Mouse (Mus musculus) MEL-GATA-1-ER (cell line): Measurements from ENCODE around the gene Tmem233.

Experiments
- DNase-seq: peaks from one replicate; pipeline ENCODE4 v3.0.0-alpha.2; 2012; ENCODE audit warnings: low read depth; ENCODE audit errors: extremely low read depth

Tmem233 gene

DNA sequence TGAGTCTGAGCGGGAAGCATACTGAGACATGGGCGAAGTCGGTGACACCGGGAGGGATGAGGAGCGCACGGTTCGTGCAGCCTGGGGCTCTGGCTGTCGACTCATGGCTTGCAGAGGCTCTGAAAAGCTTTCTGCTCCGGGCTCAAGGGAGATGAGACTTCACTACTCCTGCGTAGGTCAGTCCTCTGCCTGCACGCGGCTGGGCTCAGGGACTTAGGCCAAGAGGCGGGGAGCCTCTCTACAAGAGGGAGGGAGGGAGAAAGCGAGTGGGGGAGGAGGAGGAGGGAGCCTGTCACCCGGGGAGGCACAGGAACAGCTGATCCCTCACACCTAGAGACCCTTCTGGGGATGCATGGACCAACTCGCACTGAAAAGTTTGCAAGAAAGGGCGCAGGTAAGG lies at the start of gene Tmem233:
Gene Tmem233 (minus strand): TSS at position 164 of the 400 bp plus-strand sequence.
- no peak for DNase-seq

DNA sequence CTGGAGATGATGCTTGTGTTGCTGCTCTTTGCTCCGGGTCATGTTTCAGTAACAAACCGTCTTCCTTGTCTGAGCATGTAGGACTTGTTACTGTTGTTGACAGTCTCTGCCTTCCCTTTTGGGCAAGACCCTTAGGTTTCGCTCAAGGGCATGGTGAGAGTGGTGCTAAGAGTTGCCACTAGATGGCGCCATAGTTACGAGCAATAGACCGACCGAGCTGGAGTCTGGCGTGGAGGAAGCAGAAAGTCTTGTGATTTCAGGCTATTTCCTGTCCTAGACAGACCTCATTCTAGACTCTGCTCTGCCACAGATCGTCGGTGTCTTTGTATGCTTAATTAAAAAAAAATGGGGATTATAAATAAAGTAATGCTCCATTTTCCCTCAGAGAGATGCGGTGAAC lies 40.3 kb upstream of the Tmem233 start:
- no peak for DNase-seq

DNA sequence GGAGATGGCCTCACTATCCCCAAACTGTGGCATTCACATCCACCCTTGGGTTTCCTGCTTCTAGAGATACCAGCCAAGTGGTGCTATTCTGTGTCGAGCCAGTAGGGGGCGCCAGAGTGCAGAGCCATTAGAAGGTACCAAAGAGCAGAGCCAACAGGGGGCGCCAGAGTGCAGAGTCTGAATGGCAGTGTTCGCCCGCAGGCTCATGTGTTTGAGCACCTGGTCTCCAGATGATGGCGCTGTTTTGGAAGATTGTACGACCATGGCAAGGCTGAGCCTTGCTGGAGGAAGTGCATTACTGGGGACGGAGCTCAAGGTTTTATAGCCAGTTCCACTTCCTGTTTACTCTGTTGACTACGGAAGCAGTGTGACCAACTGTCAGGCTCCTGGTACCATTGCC lies 33.5 kb upstream of the Tmem233 start:
- no peak for DNase-seq

DNA sequence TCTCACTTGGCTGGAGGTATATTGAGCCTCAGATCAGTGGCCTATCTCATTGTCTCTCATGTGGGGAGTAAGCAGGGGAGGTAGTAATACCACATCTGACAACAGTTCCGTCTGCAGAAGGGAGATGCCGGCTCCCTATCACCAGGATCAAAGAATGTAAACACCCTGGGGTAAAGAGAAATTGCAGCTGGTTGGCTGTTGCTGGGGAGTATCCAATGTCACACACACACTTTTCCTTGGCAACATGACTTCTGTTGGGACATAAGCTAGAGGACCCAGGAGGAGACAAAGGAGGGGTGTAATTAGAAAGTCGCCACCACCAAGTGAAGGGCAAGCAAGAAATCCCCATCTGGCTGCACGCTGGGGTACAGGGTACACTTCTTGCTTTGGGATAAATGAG lies 33.1 kb upstream of the Tmem233 start:
- no peak for DNase-seq

DNA sequence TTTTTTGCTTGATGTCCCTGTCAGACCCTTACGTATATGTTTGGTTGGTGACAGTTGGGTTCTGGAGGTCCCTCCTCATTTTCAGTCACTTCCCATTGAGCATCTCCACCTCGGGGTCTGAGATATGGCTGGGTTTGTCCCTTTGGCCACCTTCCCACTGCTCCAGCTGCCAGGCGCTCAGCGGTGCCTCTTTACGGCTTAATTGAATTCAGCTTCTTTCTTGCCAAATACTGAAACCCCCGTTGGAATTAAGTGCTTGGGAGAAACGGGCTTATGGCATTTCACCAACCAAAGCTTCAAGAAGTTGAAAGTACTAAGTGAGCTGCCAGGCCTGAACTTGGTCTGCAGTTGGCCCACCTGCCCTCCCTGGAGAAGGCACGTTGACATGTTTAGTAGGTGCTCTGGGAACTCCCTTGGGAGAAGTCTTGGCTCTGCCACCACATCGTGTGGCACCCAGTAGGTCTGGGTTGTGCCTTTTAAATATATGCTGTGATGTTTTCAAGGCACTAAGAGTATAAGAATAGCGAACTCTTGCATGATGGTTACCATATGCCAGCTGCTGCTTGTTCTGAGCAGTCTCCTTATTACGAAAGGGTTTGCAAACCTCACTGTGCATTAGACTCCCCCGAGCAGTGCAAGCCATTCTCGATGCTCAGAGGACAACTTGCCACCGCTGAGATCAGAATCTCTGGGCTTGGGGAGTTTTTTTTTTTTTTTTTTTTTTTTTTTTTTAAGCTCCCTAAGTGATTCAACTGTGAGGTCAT lies 32.2 kb upstream of the Tmem233 start:
- DNase-seq: no peak

DNA sequence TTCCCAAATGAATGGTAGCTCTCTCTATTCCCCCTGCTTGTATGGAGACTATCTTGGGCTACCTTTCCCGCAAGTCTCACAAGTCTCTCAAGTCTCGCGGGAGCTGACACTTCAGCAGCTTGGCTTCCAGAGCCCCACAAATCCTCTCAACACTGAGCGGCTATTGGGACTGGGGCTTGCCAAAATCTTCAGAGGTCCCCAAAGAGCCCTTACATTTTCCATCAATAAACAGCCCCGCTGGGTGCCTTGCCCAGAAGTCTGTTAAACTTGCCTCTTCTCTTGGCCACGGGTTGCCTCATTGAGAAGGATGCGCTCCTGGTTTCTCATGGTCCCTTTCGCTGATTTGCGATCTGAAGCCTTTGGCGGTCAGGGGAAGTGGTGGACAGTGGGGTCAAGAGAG lies 25.6 kb upstream of the Tmem233 start:
- DNase-seq: no peak

DNA sequence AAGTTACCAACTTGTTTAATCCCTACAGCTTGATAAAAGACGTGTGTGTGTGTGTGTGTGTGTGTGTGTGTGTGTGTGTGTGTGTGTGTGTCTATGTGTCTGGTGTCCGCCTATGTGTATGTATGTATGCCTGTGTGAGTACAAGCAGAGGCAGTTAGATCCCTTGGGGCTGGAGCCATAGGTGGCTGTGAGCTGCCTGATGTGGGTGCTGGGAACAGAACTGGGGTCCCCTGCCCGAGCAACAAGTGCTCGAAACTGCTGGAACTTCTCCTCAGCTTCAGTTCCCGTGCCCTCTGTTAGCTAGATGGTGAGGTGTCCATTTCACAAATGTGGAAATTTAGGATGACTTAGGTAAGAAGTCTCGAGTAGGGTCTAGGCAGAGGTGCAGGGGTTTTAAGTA lies 1.2 kb upstream of the Tmem233 start:
- DNase-seq: no peak

DNA sequence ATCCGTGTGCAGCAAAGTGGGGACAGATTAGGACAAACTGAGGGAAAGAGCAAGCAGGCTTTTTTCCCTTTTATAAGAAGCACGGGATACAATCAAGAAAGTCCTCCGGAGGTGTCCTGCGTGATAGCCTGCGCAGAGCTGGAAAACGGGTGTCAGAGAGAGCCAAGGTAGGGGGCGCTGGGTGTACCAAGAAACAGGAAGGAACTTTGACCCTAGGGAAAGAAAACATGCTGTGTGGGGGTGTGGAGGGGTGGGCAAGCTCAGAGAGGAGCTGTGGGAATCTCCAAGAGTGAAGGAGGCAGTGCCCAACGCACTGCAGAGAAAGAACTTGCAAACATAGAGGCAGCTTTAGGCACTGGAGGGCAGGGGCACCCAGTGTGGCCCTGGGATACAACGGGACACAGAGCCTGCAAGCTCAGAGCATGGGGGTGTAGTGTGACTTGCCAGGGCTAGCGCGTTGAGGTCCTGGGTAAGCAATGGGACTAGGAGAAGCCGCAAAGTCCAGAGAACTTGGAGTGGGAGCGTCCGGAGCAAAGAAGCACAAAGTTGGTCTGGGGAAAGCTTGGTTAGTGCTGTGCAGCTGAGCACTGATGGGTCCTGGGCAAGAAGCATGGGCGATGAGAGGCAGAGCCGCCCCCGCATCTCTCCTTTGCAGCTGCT lies 673 bp downstream of the Tmem233 start:
- no peak for DNase-seq

DNA sequence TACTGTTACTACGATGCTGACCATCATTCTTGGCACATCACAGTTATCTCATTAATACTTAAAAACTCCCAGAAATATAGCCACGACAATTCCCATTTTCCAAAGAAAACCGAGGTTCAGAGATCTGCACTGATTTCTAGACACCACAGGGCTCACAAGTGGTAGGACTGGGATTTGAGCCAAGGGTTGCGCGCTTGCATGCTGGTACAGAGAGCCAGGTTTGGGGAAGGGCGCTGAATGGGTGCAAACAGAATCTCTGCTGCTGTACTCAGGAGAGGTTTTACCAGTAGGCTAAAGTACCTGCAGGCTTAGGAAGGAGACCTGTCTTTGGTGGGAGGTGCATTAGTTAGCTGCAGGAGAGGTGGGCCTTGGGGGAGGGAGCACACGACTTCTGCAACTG lies 1.4 kb downstream of the Tmem233 start:
- DNase-seq: no peak

DNA sequence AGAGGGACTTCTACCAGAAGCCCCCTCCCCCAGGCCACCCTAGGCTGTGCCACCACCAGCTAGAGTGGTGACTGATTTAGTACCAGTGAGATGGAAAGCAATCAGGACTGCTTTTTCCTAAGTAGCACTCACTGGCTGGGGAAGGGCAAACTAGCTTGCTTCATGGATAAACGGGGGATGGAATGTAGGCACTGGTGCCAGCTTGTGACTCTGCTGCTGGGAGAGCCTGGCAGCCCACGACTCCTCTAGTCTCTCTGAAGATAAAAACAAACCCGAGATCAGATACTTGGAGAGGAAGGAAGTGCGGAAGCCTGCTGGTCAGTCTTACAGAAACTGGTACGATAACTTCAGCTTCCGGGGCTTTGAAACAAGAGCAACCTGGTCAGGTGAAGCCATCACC lies 2.3 kb downstream of the Tmem233 start:
- DNase-seq: no peak

DNA sequence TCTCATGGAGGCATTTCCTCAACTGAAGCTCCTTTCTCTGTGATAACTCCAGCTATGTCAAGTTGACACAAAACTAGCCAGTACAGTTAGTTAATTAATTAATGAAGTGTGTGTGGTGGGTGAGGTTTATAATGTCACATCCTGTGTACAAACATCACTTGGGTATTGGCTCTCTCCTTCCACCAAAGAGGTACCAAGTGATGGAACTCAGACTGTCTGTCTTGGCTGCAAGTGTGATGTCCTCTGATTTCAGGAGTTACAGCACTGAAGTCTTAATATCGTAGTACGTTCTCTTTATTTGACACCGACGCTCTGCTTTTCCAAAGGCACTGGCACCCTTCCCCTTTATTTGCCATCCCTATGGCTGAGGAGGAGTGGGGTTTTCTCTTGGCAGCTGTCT lies 13.4 kb downstream of the Tmem233 start:
- DNase-seq: no peak

DNA sequence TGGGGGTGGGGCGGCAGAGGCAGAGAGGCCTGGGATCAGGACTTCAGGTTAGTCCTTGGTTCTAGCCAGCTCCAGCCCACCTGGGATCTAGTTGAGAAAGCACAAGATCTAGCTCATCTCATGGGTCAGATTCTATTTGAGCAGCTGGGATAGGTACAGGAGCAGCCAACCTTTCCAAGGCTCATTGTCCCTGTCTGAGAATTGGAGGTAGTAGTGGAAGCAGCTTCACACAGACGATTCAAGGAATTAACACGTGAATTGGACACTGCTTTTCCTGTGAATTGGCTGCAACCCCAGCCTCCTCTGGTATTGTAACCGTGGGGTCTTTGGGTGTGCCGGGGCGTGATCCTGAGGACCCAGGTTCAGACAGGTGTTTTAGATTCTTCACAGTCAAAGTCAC lies 30.2 kb downstream of the Tmem233 start:
- no peak for DNase-seq

DNA sequence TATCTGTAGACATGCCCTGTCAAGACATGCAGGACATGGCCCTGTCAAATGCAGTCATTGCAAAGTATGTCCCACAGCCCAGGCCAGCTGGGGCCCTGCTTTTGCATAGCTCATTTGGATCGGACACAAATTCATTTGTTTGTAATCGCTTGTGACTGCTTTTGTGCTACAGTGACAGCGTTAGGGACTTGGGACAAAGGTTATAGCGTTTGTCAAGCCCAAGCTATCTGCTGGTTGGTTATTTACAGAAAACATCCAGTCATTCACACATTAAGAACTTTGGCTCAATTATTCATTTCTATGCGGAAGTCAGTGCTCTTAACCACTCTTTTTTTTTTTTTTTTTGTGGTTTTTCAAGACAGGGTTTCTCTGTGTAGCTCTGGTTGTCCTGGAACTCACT lies 30.9 kb downstream of the Tmem233 start:
- DNase-seq: no peak

DNA sequence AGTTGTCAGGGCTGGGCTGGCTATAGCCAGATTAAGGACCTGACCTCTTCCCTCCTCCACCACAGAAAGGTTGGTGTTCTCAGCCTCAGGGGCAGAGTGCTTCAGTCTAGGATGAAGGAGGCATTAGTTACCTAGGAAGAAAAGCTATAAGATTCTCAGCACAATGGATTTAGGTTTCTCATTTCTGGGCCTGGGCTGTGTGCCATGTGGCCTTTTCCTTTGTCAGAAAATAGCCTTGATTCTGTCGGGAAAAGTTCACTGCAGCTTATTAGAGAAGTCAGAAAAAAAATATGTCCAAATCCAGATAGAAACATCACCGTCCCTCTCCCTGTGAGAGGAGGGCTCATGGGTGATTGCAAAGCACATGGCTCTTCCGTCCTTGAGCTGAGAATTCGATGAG lies 33.2 kb downstream of the Tmem233 start:
- no peak for DNase-seq

DNA sequence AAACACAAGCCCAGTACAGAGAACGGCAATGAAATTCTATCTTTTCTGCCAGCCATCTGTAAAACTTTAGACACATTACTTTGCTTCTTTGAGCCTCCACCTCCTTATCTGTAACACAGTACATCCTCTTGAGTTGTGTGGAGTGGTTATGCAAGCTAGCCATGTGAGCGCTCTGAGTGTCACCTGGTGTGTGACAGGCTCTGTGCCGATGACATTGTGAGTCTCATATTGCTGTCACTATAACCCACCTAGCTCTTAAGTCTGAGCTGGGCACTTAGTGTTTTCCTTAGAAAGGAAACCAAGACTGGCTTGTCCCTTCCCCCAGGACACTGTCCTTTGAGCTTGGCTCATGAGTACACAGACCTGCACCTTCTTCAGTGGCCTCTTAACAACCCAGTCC lies 34.7 kb downstream of the Tmem233 start:
- no peak for DNase-seq

DNA sequence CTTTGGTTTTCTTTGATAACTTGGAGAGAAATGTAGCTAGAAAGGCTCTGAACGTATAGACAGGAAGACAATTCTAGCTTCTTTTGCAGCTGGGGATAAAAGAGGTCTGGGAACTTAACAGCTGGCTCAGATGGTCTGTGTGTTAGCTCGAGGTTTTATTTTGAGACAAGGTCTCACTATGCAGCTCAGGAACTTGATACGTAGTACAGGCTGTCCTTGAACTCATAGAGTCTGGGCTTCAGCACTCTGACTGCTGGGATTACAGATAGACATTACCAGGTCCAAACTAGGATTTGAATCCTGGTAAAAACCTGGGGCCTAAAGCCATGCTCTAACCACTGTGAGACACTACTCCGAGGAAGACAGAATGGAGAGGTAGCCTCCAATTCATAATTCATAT lies 36.8 kb downstream of the Tmem233 start:
- no peak for DNase-seq

DNA sequence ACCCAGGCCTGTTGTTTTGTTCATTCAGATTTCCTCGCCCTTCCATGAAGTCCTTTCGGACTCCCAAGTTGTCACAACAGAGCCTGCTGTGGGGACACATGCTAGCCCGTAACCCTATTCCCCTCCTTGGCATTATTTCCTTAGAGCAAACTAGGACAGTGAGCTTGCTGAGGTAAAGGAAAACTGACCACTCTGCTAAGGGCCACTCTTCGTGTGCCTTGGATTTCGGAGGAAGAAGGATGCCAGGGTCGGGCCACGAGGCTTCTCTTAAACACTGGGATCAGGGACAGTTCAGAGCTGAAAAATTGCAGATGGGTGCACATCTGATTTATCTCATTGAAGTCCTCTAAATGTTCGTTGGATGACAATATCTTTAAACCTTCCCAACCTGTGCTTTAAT lies 37.5 kb downstream of the Tmem233 start:
- DNase-seq: no peak

DNA sequence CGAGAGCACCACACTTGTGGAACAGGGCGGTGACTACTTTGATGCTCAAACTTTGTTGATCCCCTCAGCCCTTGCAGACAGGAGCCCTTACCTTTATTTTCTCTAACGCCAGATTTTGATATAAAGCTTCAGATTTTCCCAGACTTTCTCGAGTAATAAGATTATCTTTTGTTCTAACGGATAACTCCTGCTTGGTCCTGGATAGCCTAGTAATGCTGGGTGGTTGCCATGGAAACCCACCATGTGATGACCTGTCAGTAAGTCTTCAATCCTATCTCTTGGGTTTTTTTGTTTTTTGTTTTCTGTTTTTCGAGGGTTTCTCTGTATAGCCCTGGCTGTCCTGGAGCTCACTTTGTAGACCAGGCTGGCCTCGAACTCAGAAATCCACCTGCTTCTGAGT lies 40.8 kb downstream of the Tmem233 start:
- no peak for DNase-seq

DNA sequence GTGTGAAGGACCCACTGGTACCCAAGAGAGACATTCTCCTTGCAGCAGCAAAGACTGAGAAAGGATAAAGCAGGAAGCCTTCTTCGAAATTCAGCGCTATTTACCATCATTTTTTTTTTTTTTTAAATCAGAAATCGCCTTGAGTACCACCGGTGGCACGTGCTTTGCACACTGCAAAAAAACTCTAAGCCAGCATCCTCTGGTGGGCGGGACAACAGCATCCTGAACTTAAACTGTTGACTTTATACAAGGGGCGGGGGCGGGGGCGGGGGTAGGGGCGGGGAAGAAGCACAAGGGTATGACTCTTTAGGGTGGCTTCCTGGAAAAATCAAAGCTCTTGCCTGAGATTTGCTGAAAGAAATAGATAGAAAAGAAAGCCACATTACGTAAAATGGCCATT lies 43.3 kb downstream of the Tmem233 start:
- DNase-seq: no peak

DNA sequence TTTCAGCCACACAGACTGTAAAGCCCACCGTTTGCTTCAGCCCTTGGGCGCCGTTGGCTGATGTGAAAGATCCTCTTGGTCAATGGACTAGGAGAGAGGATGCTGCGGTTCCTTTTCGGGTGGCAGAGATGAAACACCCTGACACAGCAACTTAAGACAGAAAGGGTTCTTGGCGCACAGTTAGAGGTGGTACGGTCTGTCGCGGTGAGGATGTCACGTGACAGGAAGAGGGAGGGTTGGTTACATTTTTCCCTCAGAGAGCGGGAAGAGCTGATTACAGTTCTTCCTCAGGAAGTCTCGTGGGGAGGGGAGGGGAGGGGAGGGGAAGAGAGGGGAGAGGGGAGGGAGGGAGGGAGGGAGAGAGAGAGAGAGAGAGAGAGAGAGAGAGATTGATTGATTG lies 45.3 kb downstream of the Tmem233 start:
- no peak for DNase-seq

DNA sequence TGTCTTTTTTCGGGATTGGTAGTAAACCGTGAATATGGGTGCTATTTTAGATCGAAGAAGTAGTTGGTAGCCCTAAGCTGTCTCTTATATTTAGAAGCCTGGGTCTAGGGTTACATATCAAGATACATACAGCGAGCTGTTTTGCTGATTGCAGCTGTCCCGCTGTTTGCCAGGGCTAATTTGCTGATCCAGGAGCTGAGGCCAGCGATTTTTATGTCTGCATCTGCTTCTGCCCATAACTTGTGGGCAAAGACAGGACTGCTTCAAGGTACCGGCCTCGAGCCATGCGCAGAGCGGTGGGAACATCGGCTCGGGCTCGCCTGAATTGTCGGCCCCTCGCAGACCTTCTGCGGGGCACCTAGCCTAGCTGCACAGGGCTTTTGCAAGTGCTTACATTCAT lies 46.6 kb downstream of the Tmem233 start:
- no peak for DNase-seq

DNA sequence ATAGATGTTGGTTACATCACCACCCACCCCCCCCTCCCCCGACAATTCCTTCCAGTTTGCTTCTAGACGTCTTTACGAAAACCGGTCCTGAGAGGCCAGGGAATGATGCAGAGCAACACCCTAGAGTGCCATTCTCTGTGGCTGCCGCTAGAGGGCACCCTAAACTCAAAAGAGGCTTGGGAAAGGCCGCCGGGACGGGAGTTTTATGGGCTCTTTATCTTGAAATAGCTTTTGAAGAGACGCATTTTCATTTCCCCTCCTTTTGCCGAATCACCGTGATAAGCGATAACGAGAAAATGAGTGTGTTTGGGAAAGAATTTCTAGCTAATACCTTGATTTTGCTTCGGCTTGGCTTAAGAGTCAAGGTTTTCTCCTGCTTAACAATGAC lies 51.9 kb downstream of the Tmem233 start:
- DNase-seq: peak; percentile 68

DNA sequence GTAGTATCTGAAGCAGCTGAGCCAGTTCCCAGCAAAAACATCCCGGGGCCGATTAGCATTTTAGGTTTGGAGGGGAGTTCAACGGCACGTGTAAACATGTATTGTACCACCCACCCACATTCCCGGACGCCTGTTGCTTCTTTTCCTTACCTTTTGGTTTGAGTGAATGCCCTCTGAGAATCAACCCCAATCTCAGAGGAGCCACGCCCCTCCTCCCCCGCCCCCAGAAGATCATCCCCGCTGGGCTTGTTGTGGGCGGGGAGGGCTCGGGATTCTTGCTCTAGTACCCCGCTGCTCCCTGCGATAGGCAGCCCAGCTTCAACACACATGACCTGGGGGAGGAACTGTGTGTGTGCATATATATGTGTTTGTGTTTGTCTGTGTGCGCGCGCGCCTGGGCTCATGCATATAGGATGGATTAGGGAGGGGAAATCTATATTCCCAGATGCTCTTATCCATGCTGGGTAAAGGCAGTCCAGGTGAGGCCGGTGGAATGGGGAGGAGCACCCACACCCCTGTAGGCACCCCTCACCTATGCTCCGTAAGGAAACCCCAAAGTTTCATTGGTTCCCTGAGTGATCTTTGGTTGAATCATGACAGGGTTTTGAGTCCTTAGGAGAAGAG lies 52.4 kb downstream of the Tmem233 start:
- no peak for DNase-seq
